Mouse (Mus musculus) CH12.LX (cell line): Measurements from ENCODE around the gene Abcc2.
A peak's percentile ranks its signal among the peaks of the same experiment; 100 is the strongest.

ENCODE experiments used
- CHD2 ChIP-seq: IDR thresholded peaks from 2 replicates; pipeline ENCODE4 v1.6.1; 2011; ENCODE audit warnings: low read length, improper control_type of control experiment
- CTCF ChIP-seq, 2 experiments: IDR thresholded peaks in 1 of 2; conservative IDR thresholded peaks in 1 of 2; 2 replicates each; pipeline ENCODE4 v1.5.1; 2011 to 2012; ENCODE audit warnings: low read depth in 2 of 2, low read length in 2 of 2, improper control_type of control experiment in 1 of 2, inconsistent platforms in 1 of 2, mild to moderate bottlenecking in 1 of 2, moderate library complexity in 1 of 2
- EP300 ChIP-seq: IDR thresholded peaks from 2 replicates; pipeline ENCODE4 v1.6.1; 2011; ENCODE audit warnings: low read length, improper control_type of control experiment
- GABPA ChIP-seq: IDR thresholded peaks from 2 replicates; pipeline ENCODE4 v1.6.1; 2012; ENCODE audit warnings: low read depth, low read length, improper control_type of control experiment, inconsistent platforms; ENCODE audit not compliant: insufficient replicate concordance
- POLR2A ChIP-seq: IDR thresholded peaks from 2 replicates; pipeline ENCODE4 v1.6.1; 2011; ENCODE audit warnings: low read depth, mild to moderate bottlenecking, improper control_type of control experiment, low read length
- POLR2AphosphoS2 ChIP-seq: IDR thresholded peaks from 2 replicates; pipeline ENCODE4 v1.6.1; 2011; ENCODE audit warnings: low read depth, low read length, improper control_type of control experiment
- RAD21 ChIP-seq: IDR thresholded peaks from 2 replicates; pipeline ENCODE4 v1.6.1; 2011; ENCODE audit warnings: low read depth, mild to moderate bottlenecking, low read length, improper control_type of control experiment, moderate library complexity
- TCF12 ChIP-seq: IDR thresholded peaks from 2 replicates; pipeline ENCODE4 v1.6.1; 2014; ENCODE audit warnings: low read depth, mild to moderate bottlenecking, inconsistent platforms, low read length, improper control_type of control experiment

DNA sequence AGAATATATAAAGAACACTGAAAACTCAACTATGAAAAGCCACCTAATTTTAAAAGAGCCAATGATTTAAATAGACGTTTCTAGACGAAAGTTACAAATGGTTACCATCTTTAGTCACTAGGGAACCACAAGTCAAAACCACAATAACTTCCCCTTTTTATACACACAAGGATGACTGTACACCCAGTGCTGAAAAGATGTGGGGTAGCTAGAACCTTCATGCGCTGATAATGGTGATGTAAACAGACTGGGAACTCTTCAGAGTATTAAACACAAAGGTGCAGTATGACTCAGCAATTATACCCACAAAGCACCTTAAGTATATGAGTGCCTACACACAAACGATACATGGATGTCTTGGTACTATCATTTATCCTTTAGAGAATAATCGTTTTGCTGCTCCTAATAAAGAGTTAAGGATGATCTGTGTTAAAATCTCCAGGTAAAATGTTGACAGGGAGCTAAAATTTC is 10.5 kb upstream of the Abcc2 start:
- peak; percentile 96 for TF ChIP-seq EP300
- no peak for TF ChIP-seq POLR2AphosphoS2
- TF ChIP-seq CTCF (conservative IDR thresholded peaks at IDR 0.05 in 1 of 2, IDR thresholded peaks at IDR 0.05 in 1 of 2; ENCODE audit: low read depth in 2 of 2, low read length in 2 of 2), result no peak
- TF ChIP-seq CHD2, result no peak
- peak; percentile 71 for TF ChIP-seq TCF12
- no peak for TF ChIP-seq POLR2A
- TF ChIP-seq RAD21, result no peak; the same call in none of the 2 replicates
- no peak for TF ChIP-seq GABPA
